Mouse (Mus musculus): ENCODE results near the gene Trap1a. TPM values are rescaled to one million over a fixed set of nuclear protein-coding genes. Genes with fewer than 3 reads are reported as not detected.

Gene Trap1a
- polyA plus RNA-seq, 1 experiment, result not detected

GRCm38 (mm10) chrX:139358361-139358760 lies 24.9 kb downstream of the Trap1a start:
- Histone ChIP-seq H3K36me3 (ENCODE audit: control insufficient read depth, insufficient read depth) (no peaks in the 10 kb centered on the region), H3K79me3 (ENCODE audit: low read depth) (no peaks in the 10 kb centered on the region), H3ac (ENCODE audit: control insufficient read depth, insufficient read length, low read depth) (no peak overlapping the region), H3K27me3 (ENCODE audit: control insufficient read depth, insufficient read depth, insufficient read length) (no peaks in the 10 kb centered on the region), H3K79me2 (ENCODE audit: control insufficient read depth, insufficient read depth) (no peaks in the 10 kb centered on the region), H3K4me3 (ENCODE audit: insufficient read depth, poor library complexity, severe bottlenecking) (no peak overlapping the region)
- no peak for TF ChIP-seq MYOD1 (IDR thresholded peaks at IDR 0.05; ENCODE audit: control insufficient read depth, insufficient read length, low read depth)
- no peak for TF ChIP-seq CEBPB (IDR thresholded peaks at IDR 0.05; ENCODE audit: low read depth)
- no peak for TF ChIP-seq MYOG (IDR thresholded peaks at IDR 0.05; ENCODE audit: control insufficient read depth, extremely low read depth, insufficient read length)
- TF ChIP-seq USF1 (IDR thresholded peaks at IDR 0.05; ENCODE audit: low read depth), result no peak
- TF ChIP-seq MAX (IDR thresholded peaks at IDR 0.05), result no peak
- TF ChIP-seq FOSL1 (IDR thresholded peaks at IDR 0.05; ENCODE audit: insufficient read depth, low read length, poor library complexity, severe bottlenecking), result no peak
- TF ChIP-seq CTCF (IDR thresholded peaks at IDR 0.05; ENCODE audit: control insufficient read depth, insufficient read depth, insufficient read length), result no peak

- H3K79me2 ChIP-seq (ENCODE audit: control insufficient read depth, insufficient read depth), result no peaks in the 10 kb centered on the region
- no peak overlapping the region for H3ac ChIP-seq (ENCODE audit: control insufficient read depth, insufficient read length, low read depth)
- TF ChIP-seq USF1 (IDR thresholded peaks at IDR 0.05; ENCODE audit: low read depth) (no peak), MYOD1 (IDR thresholded peaks at IDR 0.05; ENCODE audit: control insufficient read depth, insufficient read length, low read depth) (no peak), MYOG (IDR thresholded peaks at IDR 0.05; ENCODE audit: control insufficient read depth, extremely low read depth, insufficient read length) (no peak), MAX (IDR thresholded peaks at IDR 0.05) (no peak), CTCF (IDR thresholded peaks at IDR 0.05; ENCODE audit: control insufficient read depth, insufficient read depth, insufficient read length) (no peak)
- no peaks in the 10 kb centered on the region for H3K27me3 ChIP-seq (ENCODE audit: control insufficient read depth, insufficient read depth, insufficient read length)
- H3K36me3 ChIP-seq (ENCODE audit: control insufficient read depth, insufficient read depth), result no peaks in the 10 kb centered on the region
- H3K79me3 ChIP-seq (ENCODE audit: low read depth), result no peaks in the 10 kb centered on the region
- H3K4me3 ChIP-seq (ENCODE audit: insufficient read depth, poor library complexity, severe bottlenecking), result no peak overlapping the region
These were observed 33.5 kb downstream of the Trap1a start for GRCm38 (mm10) chrX:139366837-139367528.

- Histone ChIP-seq H3ac (ENCODE audit: control insufficient read depth, insufficient read length, low read depth) (no peak overlapping the region), H3K36me3 (ENCODE audit: control insufficient read depth, insufficient read depth) (no peaks in the 10 kb centered on the region), H3K79me3 (ENCODE audit: low read depth) (no peaks in the 10 kb centered on the region), H3K4me3 (ENCODE audit: insufficient read depth, poor library complexity, severe bottlenecking) (no peak overlapping the region), H3K27me3 (ENCODE audit: control insufficient read depth, insufficient read depth, insufficient read length) (no peaks in the 10 kb centered on the region), H3K79me2 (ENCODE audit: control insufficient read depth, insufficient read depth) (no peaks in the 10 kb centered on the region)
- TF ChIP-seq MYOG (IDR thresholded peaks at IDR 0.05; ENCODE audit: control insufficient read depth, extremely low read depth, insufficient read length) (no peak), FOSL1 (IDR thresholded peaks at IDR 0.05; ENCODE audit: insufficient read depth, low read length, poor library complexity, severe bottlenecking) (no peak), CTCF (IDR thresholded peaks at IDR 0.05; ENCODE audit: control insufficient read depth, insufficient read depth, insufficient read length) (no peak), MYOD1 (IDR thresholded peaks at IDR 0.05; ENCODE audit: control insufficient read depth, insufficient read length, low read depth) (no peak), USF1 (IDR thresholded peaks at IDR 0.05; ENCODE audit: low read depth) (no peak), MAX (IDR thresholded peaks at IDR 0.05) (no peak), CEBPB (IDR thresholded peaks at IDR 0.05; ENCODE audit: low read depth) (no peak)
These were observed 34.0 kb downstream of the Trap1a start for GRCm38 (mm10) chrX:139367529-139367908.

GRCm38 (mm10) chrX:139369122-139369521 lies 35.6 kb downstream of the Trap1a start:
- TF ChIP-seq MAX (IDR thresholded peaks at IDR 0.05) (no peak), FOSL1 (IDR thresholded peaks at IDR 0.05; ENCODE audit: insufficient read depth, low read length, poor library complexity, severe bottlenecking) (no peak), USF1 (IDR thresholded peaks at IDR 0.05; ENCODE audit: low read depth) (no peak), CTCF (IDR thresholded peaks at IDR 0.05; ENCODE audit: control insufficient read depth, insufficient read depth, insufficient read length) (no peak), MYOG (IDR thresholded peaks at IDR 0.05; ENCODE audit: control insufficient read depth, extremely low read depth, insufficient read length) (no peak), CEBPB (IDR thresholded peaks at IDR 0.05; ENCODE audit: low read depth) (no peak), MYOD1 (IDR thresholded peaks at IDR 0.05; ENCODE audit: control insufficient read depth, insufficient read length, low read depth) (no peak)
- H3K79me2 ChIP-seq (ENCODE audit: control insufficient read depth, insufficient read depth), result no peaks in the 10 kb centered on the region
- no peak overlapping the region for H3K4me3 ChIP-seq (ENCODE audit: insufficient read depth, poor library complexity, severe bottlenecking)
- H3K79me3 ChIP-seq (ENCODE audit: low read depth), result no peaks in the 10 kb centered on the region
- no peaks in the 10 kb centered on the region for H3K36me3 ChIP-seq (ENCODE audit: control insufficient read depth, insufficient read depth)
- H3K27me3 ChIP-seq (ENCODE audit: control insufficient read depth, insufficient read depth, insufficient read length), result no peaks in the 10 kb centered on the region
- no peak overlapping the region for H3ac ChIP-seq (ENCODE audit: control insufficient read depth, insufficient read length, low read depth)

- Histone ChIP-seq H3K27me3 (ENCODE audit: control insufficient read depth, insufficient read depth, insufficient read length) (no peaks in the 10 kb centered on the region), H3ac (ENCODE audit: control insufficient read depth, insufficient read length, low read depth) (no peak overlapping the region), H3K36me3 (ENCODE audit: control insufficient read depth, insufficient read depth) (no peaks in the 10 kb centered on the region), H3K4me3 (ENCODE audit: insufficient read depth, poor library complexity, severe bottlenecking) (no peak overlapping the region), H3K79me2 (ENCODE audit: control insufficient read depth, insufficient read depth) (no peaks in the 10 kb centered on the region), H3K79me3 (ENCODE audit: low read depth) (no peaks in the 10 kb centered on the region)
- TF ChIP-seq MAX (IDR thresholded peaks at IDR 0.05) (no peak), MYOD1 (IDR thresholded peaks at IDR 0.05; ENCODE audit: control insufficient read depth, insufficient read length, low read depth) (no peak), MYOG (IDR thresholded peaks at IDR 0.05; ENCODE audit: control insufficient read depth, extremely low read depth, insufficient read length) (no peak), FOSL1 (IDR thresholded peaks at IDR 0.05; ENCODE audit: insufficient read depth, low read length, poor library complexity, severe bottlenecking) (no peak), CEBPB (IDR thresholded peaks at IDR 0.05; ENCODE audit: low read depth) (no peak), CTCF (IDR thresholded peaks at IDR 0.05; ENCODE audit: control insufficient read depth, insufficient read depth, insufficient read length) (no peak), USF1 (IDR thresholded peaks at IDR 0.05; ENCODE audit: low read depth) (no peak)
These were observed 39.2 kb downstream of the Trap1a start for GRCm38 (mm10) chrX:139372665-139373064.

Other genes starting within 250 kb of the Trap1a start
- not detected for gene Serpina7, start 248.4 kb upstream of the Trap1a start, polyA plus RNA-seq (2012; fragmentation: generic; extraction: Trizol)
- not detected for gene 4930513O06Rik, start 247.4 kb upstream of the Trap1a start, polyA plus RNA-seq (2012; fragmentation: generic; extraction: Trizol)
- gene 4933428M09Rik, start 154.5 kb upstream of the Trap1a start, polyA plus RNA-seq (2012; fragmentation: generic; extraction: Trizol), result not detected
- gene Mum1l1, start 123.6 kb upstream of the Trap1a start, polyA plus RNA-seq (2012; fragmentation: generic; extraction: Trizol), result 4.2 TPM
- gene D330045A20Rik, start 146.7 kb downstream of the Trap1a start, polyA plus RNA-seq (2012; fragmentation: generic; extraction: Trizol), result 0.15 TPM
- 9.7 TPM for gene Rnf128, start 229.6 kb downstream of the Trap1a start, polyA plus RNA-seq (2012; fragmentation: generic; extraction: Trizol)

Data from C2C12 (cell line).